Mouse (Mus musculus) adrenal gland, adult (tissue): ENCODE results near the gene Psmd2.
A peak's percentile ranks its signal among the peaks of the same experiment; 100 is the strongest.
"Not testable (repeated sequence)": the region's sequence is repeated elsewhere in the genome, so short reads cannot be mapped to it uniquely, and the experiment has no call there.

Source experiments
- DNase-seq, 2 experiments: peaks; one replicate each; pipeline ENCODE4 v3.0.0; 2022 to 2023; ENCODE audit warnings: low spot score in 1 of 2; ENCODE audit not compliant: inconsistent age in 2 of 2

The Psmd2 gene

GRCm38 (mm10) chr16:20653315-20653714, 1.9 kb downstream of the Psmd2 start:
- DNase-seq: no peak

GRCm38 (mm10) chr16:20657661-20658060, 6.2 kb downstream of the Psmd2 start:
- DNase-seq: no peak

- DNase-seq: not testable (repeated sequence)
Observed at GRCm38 (mm10) chr16:20668013-20668412, 16.6 kb downstream of the Psmd2 start, which contains the start of gene Eif4g1. Gene Eif4g1, plus strand, starts transcription at chr16:20668313.

- DNase-seq: no peak
Observed at GRCm38 (mm10) chr16:20670291-20670690, 18.8 kb downstream of the Psmd2 start.

GRCm38 (mm10) chr16:20671886-20672285, 20.4 kb downstream of the Psmd2 start:
- peak; percentile 30 to 58 for DNase-seq

- DNase-seq: peak; percentile 99
Observed at GRCm38 (mm10) chr16:20672500-20672902, 21.0 kb downstream of the Psmd2 start.

- DNase-seq: peak in 1 of 2 experiments; percentile 79
Observed at GRCm38 (mm10) chr16:20672965-20673705, 21.7 kb downstream of the Psmd2 start.

GRCm38 (mm10) chr16:20673706-20674303, 22.4 kb downstream of the Psmd2 start:
- peak; percentile 62 to 84 for DNase-seq

- no peak for DNase-seq
Observed at GRCm38 (mm10) chr16:20675213-20675612, 23.8 kb downstream of the Psmd2 start.

GRCm38 (mm10) chr16:20676702-20677101, 25.2 kb downstream of the Psmd2 start:
- DNase-seq: no peak

GRCm38 (mm10) chr16:20677380-20677779, 25.9 kb downstream of the Psmd2 start:
- no peak for DNase-seq

GRCm38 (mm10) chr16:20677974-20678675, 26.7 kb downstream of the Psmd2 start:
- peak; percentile 95 to 97 for DNase-seq

GRCm38 (mm10) chr16:20690774-20691173, 39.3 kb downstream of the Psmd2 start:
- no peak for DNase-seq

- DNase-seq: no peak
Observed at GRCm38 (mm10) chr16:20691617-20692016, 40.2 kb downstream of the Psmd2 start.

- peak; percentile 33 to 60 for DNase-seq
Observed at GRCm38 (mm10) chr16:20692241-20692965, 41.0 kb downstream of the Psmd2 start.

GRCm38 (mm10) chr16:20693111-20693701, 41.8 kb downstream of the Psmd2 start, which contains the start of gene Fam131a:
Gene Fam131a, plus strand, starts transcription at chr16:20693241.
- peak; percentile 94 to 97 for DNase-seq

GRCm38 (mm10) chr16:20694781-20695180, 43.3 kb downstream of the Psmd2 start:
- peak; percentile 41 to 65 for DNase-seq

- DNase-seq: peak; percentile 89 to 94
Observed at GRCm38 (mm10) chr16:20695622-20696323, 44.3 kb downstream of the Psmd2 start.

- DNase-seq: peak; percentile 29 to 67
Observed at GRCm38 (mm10) chr16:20699266-20699665, 47.8 kb downstream of the Psmd2 start.

GRCm38 (mm10) chr16:20700036-20700435, 48.6 kb downstream of the Psmd2 start:
- DNase-seq: no peak
